ENCODE assay signal across 25 mouse cellular contexts in the genomic region with DNA sequence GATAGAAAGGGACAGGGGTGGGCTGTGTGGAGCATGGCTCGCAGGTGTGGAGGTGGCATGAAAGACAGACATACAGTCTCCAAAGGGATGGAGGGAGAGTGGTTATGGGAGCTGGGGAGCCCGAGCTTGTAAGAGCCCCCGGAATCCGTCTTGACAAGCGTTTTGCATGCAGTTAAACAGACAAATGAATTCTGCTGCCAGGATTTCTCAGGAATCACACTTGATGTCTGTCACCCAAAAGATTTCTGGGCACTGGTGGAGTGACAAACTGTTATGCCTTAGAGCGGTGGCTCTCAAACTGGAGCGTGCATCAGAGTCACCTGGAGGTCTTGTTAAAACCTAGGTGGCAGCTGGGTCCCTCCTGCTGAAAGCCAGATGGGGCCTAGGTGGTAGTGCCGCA. TPM values are rescaled to one million over a fixed set of nuclear protein-coding genes. Genes with fewer than 3 reads are reported as not detected.
"Had no signal": no experiment of that assay in that cellular context is flagged by ENCODE, and none has a peak within 500 bp of the region (broad histone marks: within the 10 kb centered on the region; RNA-seq: fewer than 3 reads in every experiment).

No protein-coding gene starts in this region.

- H3K27ac ChIP-seq: lung, embryonic 15.5 days; macrophage; midbrain, embryonic 12.5 days; neural tube, embryonic 12.5 days; stomach, embryonic 15.5 days; stomach, postnatal 0 days had no signal

- DNase-seq: liver, postnatal 0 days; lung, adult 2 months; lung, postnatal 14 days; lung, postnatal 36 days; right cerebral cortex, postnatal 14 days; thymus, adult 2 months; thymus, postnatal 25 days; thymus, postnatal 4 days had no signal

- H3K9me3 ChIP-seq: lung, embryonic 15.5 days; midbrain, embryonic 12.5 days; midbrain, embryonic 15.5 days; neural tube, embryonic 12.5 days; stomach, embryonic 15.5 days had no signal

- H3K36me3 ChIP-seq: lung, embryonic 15.5 days; midbrain, embryonic 12.5 days; midbrain, embryonic 15.5 days; neural tube, embryonic 12.5 days; stomach, embryonic 15.5 days had no signal

- H3K27me3 ChIP-seq: lung, embryonic 15.5 days; megakaryocyte, embryonic 14.5 days; midbrain, embryonic 12.5 days; midbrain, embryonic 15.5 days; neural tube, embryonic 12.5 days; stomach, embryonic 15.5 days had no signal

- H3K4me2 ChIP-seq: lung, embryonic 15.5 days; midbrain, embryonic 12.5 days; midbrain, embryonic 15.5 days; neural tube, embryonic 12.5 days; stomach, embryonic 15.5 days had no signal

- ATAC-seq: liver, postnatal 0 days; lung, postnatal 0 days; midbrain, embryonic 15.5 days had no signal

- H3K9ac ChIP-seq: liver, postnatal 0 days; lung, embryonic 15.5 days; midbrain, embryonic 12.5 days; midbrain, embryonic 15.5 days; neural tube, embryonic 12.5 days; stomach, embryonic 15.5 days had no signal

- H3K4me1 ChIP-seq: megakaryocyte, embryonic 14.5 days; midbrain, embryonic 12.5 days; neural tube, embryonic 12.5 days; stomach, embryonic 15.5 days had no signal

- H3K4me3 ChIP-seq: lung, embryonic 15.5 days; megakaryocyte, embryonic 14.5 days; midbrain, embryonic 12.5 days; midbrain, embryonic 15.5 days; neural tube, embryonic 12.5 days; stomach, embryonic 15.5 days had no signal

RNA-seq across cellular contexts. Expression of gene Gm11011, which starts 10.4 kb away (rescaled TPM):
- total RNA-seq: megakaryocyte progenitor cell, adult 5-6 weeks; midbrain, postnatal 0 days; monocyte, adult 5-6 weeks; neutrophil, adult 5-6 weeks had no signal
- polyA plus RNA-seq: liver, postnatal 0 days; lung, adult 2 months; lung, embryonic 15.5 days; lung, postnatal 0 days; macrophage; midbrain, embryonic 12.5 days; midbrain, embryonic 15.5 days; midbrain, postnatal 0 days; neural tube, embryonic 12.5 days; neural tube, embryonic 14.5 days; spleen, adult 2 months; stomach, embryonic 15.5 days; stomach, postnatal 0 days; testis, adult 2 months; thymus, adult 2 months; urinary bladder, adult 2 months had no signal

RNA-seq across cellular contexts. Expression of gene Tshz2, which starts 34.8 kb away (rescaled TPM):
- total RNA-seq: megakaryocyte progenitor cell, adult 5-6 weeks; monocyte, adult 5-6 weeks; neutrophil, adult 5-6 weeks had no signal
- polyA plus RNA-seq: macrophage had no signal
